Mouse (Mus musculus): ENCODE measurements around the gene Dhrs1. TPM values are rescaled to one million over a fixed set of nuclear protein-coding genes. Genes with fewer than 3 reads are reported as not detected.

Gene Dhrs1
- polyA plus RNA-seq, 1 experiment: 76.3 TPM

DNA sequence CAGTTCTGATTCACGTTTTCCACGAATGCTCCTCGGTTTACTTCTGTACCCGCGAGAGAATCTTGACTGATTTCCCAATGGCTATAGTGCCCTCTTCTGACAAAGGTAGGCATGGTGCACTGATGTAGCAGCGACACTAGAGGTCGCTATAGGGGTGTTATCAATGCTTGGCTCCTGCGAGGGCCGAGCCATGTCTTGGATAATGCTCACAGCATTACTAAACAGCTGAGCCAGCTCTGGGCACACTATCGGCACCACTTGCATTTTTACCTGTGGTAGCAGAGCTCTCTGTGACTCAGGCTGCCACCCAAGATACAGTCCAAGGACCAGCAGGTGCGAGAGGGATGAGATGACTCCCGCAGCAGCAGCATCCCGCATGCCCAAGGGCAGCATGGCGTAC lies 35.8 kb upstream of the Dhrs1 start:
- Histone ChIP-seq H3K4me3 (no peak overlapping the region), H3ac (ENCODE audit: control insufficient read depth, insufficient read length) (no peak overlapping the region), H3K79me2 (ENCODE audit: control insufficient read depth, insufficient read depth) (no peaks in the 10 kb centered on the region), H3K27me3 (ENCODE audit: control insufficient read depth, insufficient read depth, insufficient read length) (peaks cover 9% of the 10 kb centered on the region), H3K4me2 (ENCODE audit: low read depth) (peak overlapping the region; percentile 10), H3K36me3 (ENCODE audit: control insufficient read depth, insufficient read depth) (no peaks in the 10 kb centered on the region)
- TF ChIP-seq SRF (IDR thresholded peaks at IDR 0.05; ENCODE audit: control insufficient read depth, insufficient read length, low read depth) (no peak), MYOD1 (IDR thresholded peaks at IDR 0.05; ENCODE audit: control insufficient read depth in 1 of 3, insufficient read length in 2 of 3, low read depth in 2 of 3) (no peak), E2F4 (IDR thresholded peaks at IDR 0.05; ENCODE audit: insufficient read depth) (no peak), CEBPB (IDR thresholded peaks at IDR 0.05; ENCODE audit: insufficient read depth, poor library complexity, severe bottlenecking) (no peak), TCF3 (IDR thresholded peaks at IDR 0.05; ENCODE audit: insufficient read length, low read depth) (no peak), USF1 (IDR thresholded peaks at IDR 0.05; ENCODE audit: low read depth) (no peak), REST (IDR thresholded peaks at IDR 0.05; ENCODE audit: insufficient read depth, insufficient read length) (no peak), MAX (IDR thresholded peaks at IDR 0.05; ENCODE audit: low read depth) (no peak), TCF12 (IDR thresholded peaks at IDR 0.05; ENCODE audit: insufficient read depth, poor library complexity, severe bottlenecking) (no peak)

DNA sequence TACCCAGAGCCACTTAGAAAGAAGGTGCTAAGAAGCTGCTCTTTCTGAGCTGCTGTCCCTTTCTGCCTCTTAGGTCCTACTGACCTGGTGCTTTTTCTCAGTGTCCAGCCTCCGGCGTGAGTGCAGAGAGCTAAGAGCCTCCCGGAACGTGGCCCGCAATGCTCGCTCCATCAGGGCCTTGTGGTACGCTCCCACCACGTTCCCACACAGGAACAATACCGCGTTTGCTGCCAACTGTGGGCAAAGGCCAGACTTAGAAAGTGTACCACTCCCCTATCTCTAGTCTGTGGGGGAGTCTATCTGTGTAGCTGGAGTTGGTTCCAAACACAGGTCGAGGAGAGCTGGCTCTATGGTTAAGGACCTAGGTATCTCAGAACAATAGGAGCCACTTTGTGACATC lies 35.2 kb upstream of the Dhrs1 start:
- no peak overlapping the region for H3ac ChIP-seq (ENCODE audit: control insufficient read depth, insufficient read length)
- H3K4me2 ChIP-seq (ENCODE audit: low read depth): peak overlapping the region; percentile 10
- TF ChIP-seq REST (IDR thresholded peaks at IDR 0.05; ENCODE audit: insufficient read depth, insufficient read length) (no peak), POLR2AphosphoS2 (IDR thresholded peaks at IDR 0.05; ENCODE audit: insufficient read length, low read depth) (no peak), MAX (IDR thresholded peaks at IDR 0.05; ENCODE audit: low read depth) (no peak), TCF12 (IDR thresholded peaks at IDR 0.05; ENCODE audit: insufficient read depth, poor library complexity, severe bottlenecking) (no peak), MYOG (IDR thresholded peaks at IDR 0.05; ENCODE audit: control insufficient read depth in 1 of 3, insufficient read depth in 1 of 3, insufficient read length in 2 of 3, low read depth in 2 of 3) (no peak), SRF (IDR thresholded peaks at IDR 0.05; ENCODE audit: control insufficient read depth, insufficient read length, low read depth) (no peak), TCF3 (IDR thresholded peaks at IDR 0.05; ENCODE audit: insufficient read length, low read depth) (no peak), E2F4 (IDR thresholded peaks at IDR 0.05; ENCODE audit: insufficient read depth) (no peak), MYOD1 (IDR thresholded peaks at IDR 0.05; ENCODE audit: control insufficient read depth in 1 of 3, insufficient read length in 2 of 3, low read depth in 2 of 3) (no peak), CEBPB (IDR thresholded peaks at IDR 0.05; ENCODE audit: insufficient read depth, poor library complexity, severe bottlenecking) (no peak), POLR2A (IDR thresholded peaks at IDR 0.05; ENCODE audit: insufficient read length, low read depth) (no peak), USF1 (IDR thresholded peaks at IDR 0.05; ENCODE audit: low read depth) (no peak)
- no peak overlapping the region for H3K4me3 ChIP-seq
- H3K79me2 ChIP-seq (ENCODE audit: control insufficient read depth, insufficient read depth): no peaks in the 10 kb centered on the region
- H3K36me3 ChIP-seq (ENCODE audit: control insufficient read depth, insufficient read depth): no peaks in the 10 kb centered on the region
- H3K27me3 ChIP-seq (ENCODE audit: control insufficient read depth, insufficient read depth, insufficient read length): peaks cover 9% of the 10 kb centered on the region

DNA sequence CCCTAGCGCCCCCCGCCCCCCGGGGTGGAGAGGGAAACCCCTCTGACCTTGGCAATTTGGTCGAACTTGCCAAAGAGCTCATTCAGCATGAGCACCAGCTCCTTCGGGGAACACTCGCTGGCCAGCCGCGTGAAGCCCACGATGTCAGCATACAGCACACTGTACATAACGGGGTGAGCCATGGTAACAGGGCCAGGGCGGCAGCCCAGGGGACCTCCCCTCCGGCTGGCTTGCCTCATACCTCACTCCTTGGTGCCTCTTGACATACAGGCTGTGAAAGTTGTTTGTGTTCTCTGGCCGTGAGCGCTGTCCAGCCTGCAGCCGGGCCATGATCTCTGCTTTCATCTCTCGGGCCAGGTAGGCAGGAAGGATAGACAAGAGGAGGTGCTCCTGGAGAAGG lies 34.2 kb upstream of the Dhrs1 start:
- TF ChIP-seq MYOG (IDR thresholded peaks at IDR 0.05; ENCODE audit: control insufficient read depth in 1 of 3, insufficient read depth in 1 of 3, insufficient read length in 2 of 3, low read depth in 2 of 3): no peak
- no peak for TF ChIP-seq SRF (IDR thresholded peaks at IDR 0.05; ENCODE audit: control insufficient read depth, insufficient read length, low read depth)
- no peak for TF ChIP-seq MYOD1 (IDR thresholded peaks at IDR 0.05; ENCODE audit: control insufficient read depth in 1 of 3, insufficient read length in 2 of 3, low read depth in 2 of 3)
- no peak for TF ChIP-seq POLR2A (IDR thresholded peaks at IDR 0.05; ENCODE audit: insufficient read length, low read depth)
- TF ChIP-seq REST (IDR thresholded peaks at IDR 0.05; ENCODE audit: insufficient read depth, insufficient read length): no peak
- TF ChIP-seq USF1 (IDR thresholded peaks at IDR 0.05; ENCODE audit: low read depth): no peak
- TF ChIP-seq MAX (IDR thresholded peaks at IDR 0.05; ENCODE audit: low read depth): no peak
- TF ChIP-seq TCF3 (IDR thresholded peaks at IDR 0.05; ENCODE audit: insufficient read length, low read depth): no peak
- TF ChIP-seq POLR2AphosphoS2 (IDR thresholded peaks at IDR 0.05; ENCODE audit: insufficient read length, low read depth): no peak
- TF ChIP-seq CEBPB (IDR thresholded peaks at IDR 0.05; ENCODE audit: insufficient read depth, poor library complexity, severe bottlenecking): no peak
- no peak for TF ChIP-seq TCF12 (IDR thresholded peaks at IDR 0.05; ENCODE audit: insufficient read depth, poor library complexity, severe bottlenecking)
- no peak for TF ChIP-seq E2F4 (IDR thresholded peaks at IDR 0.05; ENCODE audit: insufficient read depth)
- H3K36me3 ChIP-seq (ENCODE audit: control insufficient read depth, insufficient read depth): no peaks in the 10 kb centered on the region

DNA sequence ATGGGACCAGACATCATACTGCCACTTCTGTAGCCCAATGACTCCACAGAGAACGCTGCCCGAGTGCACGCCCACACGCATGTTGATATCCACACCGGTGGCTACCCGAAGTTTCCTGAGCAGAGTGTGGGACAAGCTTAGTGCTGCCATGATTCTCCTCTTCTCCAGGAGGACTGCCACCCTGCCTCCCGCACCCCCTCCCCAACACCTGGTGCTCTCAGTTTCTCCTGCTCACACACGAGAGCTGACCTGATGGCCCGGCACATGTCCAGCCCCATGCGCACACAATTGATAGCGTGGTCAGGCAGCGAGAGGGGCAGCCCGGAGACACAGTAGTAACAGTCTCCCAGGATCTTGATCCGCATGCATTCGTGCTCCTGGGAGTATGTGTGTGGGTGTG lies 33.2 kb upstream of the Dhrs1 start:
- peaks cover 18% of the 10 kb centered on the region for H3K27me3 ChIP-seq (ENCODE audit: control insufficient read depth, insufficient read depth, insufficient read length)
- no peak overlapping the region for H3K4me3 ChIP-seq
- no peaks in the 10 kb centered on the region for H3K36me3 ChIP-seq (ENCODE audit: control insufficient read depth, insufficient read depth)
- H3K4me2 ChIP-seq (ENCODE audit: low read depth): no peak overlapping the region
- no peaks in the 10 kb centered on the region for H3K79me2 ChIP-seq (ENCODE audit: control insufficient read depth, insufficient read depth)
- H3ac ChIP-seq (ENCODE audit: control insufficient read depth, insufficient read length): no peak overlapping the region
- TF ChIP-seq MAX (IDR thresholded peaks at IDR 0.05; ENCODE audit: low read depth) (no peak), REST (IDR thresholded peaks at IDR 0.05; ENCODE audit: insufficient read depth, insufficient read length) (no peak)

More for the DNA sequence above, 34.2 kb upstream of the Dhrs1 start:
- Histone ChIP-seq H3K27me3 (ENCODE audit: control insufficient read depth, insufficient read depth, insufficient read length) (peaks cover 12% of the 10 kb centered on the region), H3K79me2 (ENCODE audit: control insufficient read depth, insufficient read depth) (no peaks in the 10 kb centered on the region), H3K4me2 (ENCODE audit: low read depth) (no peak overlapping the region), H3K4me3 (no peak overlapping the region), H3ac (ENCODE audit: control insufficient read depth, insufficient read length) (no peak overlapping the region)

DNA sequence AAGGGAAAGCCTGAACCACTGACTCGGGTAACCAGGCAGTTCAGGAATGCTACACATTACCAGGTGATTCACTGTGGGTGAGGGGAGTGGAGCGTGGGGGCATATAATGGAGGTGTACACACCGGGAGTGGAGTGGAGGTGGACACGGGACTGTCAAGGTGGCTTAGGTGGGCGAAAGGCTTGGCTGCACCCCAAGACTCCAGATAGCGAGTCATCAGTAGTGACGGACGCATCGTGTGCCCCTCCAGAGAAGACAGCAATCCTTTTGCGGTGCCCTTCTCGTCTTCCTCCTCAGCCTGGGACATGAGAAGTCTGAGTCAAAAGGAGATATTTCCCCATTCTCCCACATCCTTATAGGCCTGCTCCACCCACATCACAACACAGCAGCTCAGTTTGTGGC lies 32.3 kb upstream of the Dhrs1 start:
- no peak overlapping the region for H3K4me2 ChIP-seq (ENCODE audit: low read depth)
- H3K27me3 ChIP-seq (ENCODE audit: control insufficient read depth, insufficient read depth, insufficient read length): peaks cover 24% of the 10 kb centered on the region
- no peak for TF ChIP-seq CEBPB (IDR thresholded peaks at IDR 0.05; ENCODE audit: insufficient read depth, poor library complexity, severe bottlenecking)
- TF ChIP-seq POLR2A (IDR thresholded peaks at IDR 0.05; ENCODE audit: insufficient read length, low read depth): no peak
- TF ChIP-seq MYOD1 (IDR thresholded peaks at IDR 0.05; ENCODE audit: control insufficient read depth in 1 of 3, insufficient read length in 2 of 3, low read depth in 2 of 3): no peak
- no peak for TF ChIP-seq POLR2AphosphoS2 (IDR thresholded peaks at IDR 0.05; ENCODE audit: insufficient read length, low read depth)
- TF ChIP-seq MAX (IDR thresholded peaks at IDR 0.05; ENCODE audit: low read depth): no peak
- TF ChIP-seq TCF3 (IDR thresholded peaks at IDR 0.05; ENCODE audit: insufficient read length, low read depth): no peak
- no peak for TF ChIP-seq E2F4 (IDR thresholded peaks at IDR 0.05; ENCODE audit: insufficient read depth)
- no peak for TF ChIP-seq USF1 (IDR thresholded peaks at IDR 0.05; ENCODE audit: low read depth)
- no peak for TF ChIP-seq MYOG (IDR thresholded peaks at IDR 0.05; ENCODE audit: control insufficient read depth in 1 of 3, insufficient read depth in 1 of 3, insufficient read length in 2 of 3, low read depth in 2 of 3)
- no peak for TF ChIP-seq REST (IDR thresholded peaks at IDR 0.05; ENCODE audit: insufficient read depth, insufficient read length)
- no peak for TF ChIP-seq SRF (IDR thresholded peaks at IDR 0.05; ENCODE audit: control insufficient read depth, insufficient read length, low read depth)
- no peak for TF ChIP-seq TCF12 (IDR thresholded peaks at IDR 0.05; ENCODE audit: insufficient read depth, poor library complexity, severe bottlenecking)
- no peak overlapping the region for H3K4me3 ChIP-seq
- H3K79me2 ChIP-seq (ENCODE audit: control insufficient read depth, insufficient read depth): no peaks in the 10 kb centered on the region
- no peaks in the 10 kb centered on the region for H3K36me3 ChIP-seq (ENCODE audit: control insufficient read depth, insufficient read depth)
- no peak overlapping the region for H3ac ChIP-seq (ENCODE audit: control insufficient read depth, insufficient read length)

Data from myocyte (in vitro differentiated cells).